Mouse (Mus musculus) liver, embryonic 16.5 days (tissue): ENCODE measurements around the gene 4930596D02Rik. TPM values are rescaled to one million over a fixed set of nuclear protein-coding genes. Genes with fewer than 3 reads are reported as not detected.

Source experiments
- ATAC-seq: fragments of 200-750 bp; cut with Nextera tagmentation; 2 replicates; pipeline ENCODE4 v1.8.0; 2017; ENCODE audit warnings: low read depth, mild to moderate bottlenecking, moderate number of reproducible peaks, moderate library complexity
- H3K27ac ChIP-seq: fragments of 300-500 bp; sonication (generic); 2 replicates; pipeline ENCODE4 v1.5.1; 2014; ENCODE audit warnings: mild to moderate bottlenecking, low read length
- H3K27me3 ChIP-seq: fragments of 300-500 bp; sonication (generic); 2 replicates; pipeline ENCODE4 v1.6.1; 2014; ENCODE audit warnings: low read depth, low read length, mixed read lengths; ENCODE audit not compliant: control insufficient read depth, insufficient read depth
- H3K36me3 ChIP-seq: fragments of 300-500 bp; sonication (generic); 2 replicates; pipeline ENCODE4 v1.6.1; 2014; ENCODE audit warnings: mild to moderate bottlenecking; ENCODE audit not compliant: control insufficient read depth, insufficient read depth
- H3K4me1 ChIP-seq: fragments of 300-500 bp; sonication (generic); 2 replicates; pipeline ENCODE4 v1.6.1; 2014; ENCODE audit warnings: low read depth, low read length, mixed read lengths; ENCODE audit not compliant: control insufficient read depth
- H3K4me2 ChIP-seq: fragments of 300-500 bp; sonication (generic); 2 replicates; pipeline ENCODE4 v1.6.1; 2014; ENCODE audit warnings: low read depth, low read length, mixed read lengths
- H3K4me3 ChIP-seq: fragments of 300-500 bp; sonication (generic); 2 replicates; pipeline ENCODE4 v1.5.1; 2014; ENCODE audit warnings: low read depth, mild to moderate bottlenecking, low read length
- H3K9ac ChIP-seq: fragments of 300-500 bp; sonication (generic); 2 replicates; pipeline ENCODE4 v1.6.1; 2014; ENCODE audit warnings: low read depth, low read length
- H3K9me3 ChIP-seq: fragments of 300-500 bp; sonication (generic); replicated peaks from 2 replicates; pipeline ENCODE4 v1.6.1; 2016; ENCODE audit warnings: low read length; ENCODE audit not compliant: control insufficient read depth
- WGBS: fragments of 180-500 bp; shearing (Covaris S2); extraction: QIAGEN DNeasy Blood & Tissue Kit; methylation state at CpG from one replicate; pipeline ENCODE4 v1.1.7; 2014; ENCODE audit not compliant: insufficient replicate concordance; 5-methylcytosine and 5-hydroxymethylcytosine counted together
- polyA plus RNA-seq: library from polyadenylated mRNA; unstranded; fragments of >200 nt; fragmentation: Nextera tagmentation; extraction: Ambion mirVana; gene quantifications from 2 replicates; pipeline ENCODE4 v1.2.1, GENCODE M21; 2015

4930596D02Rik gene
- not detected in 2 replicates for polyA plus RNA-seq

GRCm38 (mm10) chr14:35811878-35812277 is at the start of gene 4930596D02Rik:
TSS of gene 4930596D02Rik (minus strand) at chr14:35811978.
- H3K27me3 ChIP-seq, result no peaks in the 10 kb centered on the region
- H3K4me1 ChIP-seq, result no peaks in the 10 kb centered on the region
- no peak for ATAC-seq

GRCm38 (mm10) chr14:35853254-35853653 is 41.5 kb upstream of the 4930596D02Rik start:
- no peak for ATAC-seq
- H3K36me3 ChIP-seq, result no peaks in the 10 kb centered on the region
- H3K4me3 ChIP-seq, result no peak overlapping the region
- H3K27ac ChIP-seq, result no peak overlapping the region
- no peak overlapping the region for H3K4me2 ChIP-seq
- H3K27me3 ChIP-seq, result no peaks in the 10 kb centered on the region
- H3K9me3 ChIP-seq, result no peaks in the 10 kb centered on the region
- no peak overlapping the region for H3K9ac ChIP-seq
- WGBS, result 35% methylated on average over 1 of the region's 1 CpGs
- H3K4me1 ChIP-seq, result no peaks in the 10 kb centered on the region

More at GRCm38 (mm10) chr14:35811878-35812277, at the start of gene 4930596D02Rik:
- no peak within 1 kb of the TSS for H3K4me2 ChIP-seq
- no peaks in the 10 kb centered on the region for H3K9me3 ChIP-seq
- H3K9ac ChIP-seq, result no peak within 1 kb of the TSS
- H3K4me3 ChIP-seq, result no peak within 1 kb of the TSS
- H3K36me3 ChIP-seq, result no peaks in the 10 kb centered on the region
- 40% methylated on average over 4 of the region's 4 CpGs for WGBS
- H3K27ac ChIP-seq, result no peak within 1 kb of the TSS

GRCm38 (mm10) chr14:35845271-35845670 is 33.5 kb upstream of the 4930596D02Rik start:
- 67% methylated on average over 6 of the region's 6 CpGs for WGBS
- H3K4me3 ChIP-seq, result no peak overlapping the region
- no peak for ATAC-seq
- no peaks in the 10 kb centered on the region for H3K4me1 ChIP-seq
- no peaks in the 10 kb centered on the region for H3K27me3 ChIP-seq
- no peaks in the 10 kb centered on the region for H3K9me3 ChIP-seq
- H3K27ac ChIP-seq, result no peak overlapping the region
- no peak overlapping the region for H3K4me2 ChIP-seq
- no peaks in the 10 kb centered on the region for H3K36me3 ChIP-seq
- no peak overlapping the region for H3K9ac ChIP-seq

- Histone ChIP-seq H3K4me2 (no peak overlapping the region), H3K9me3 (no peaks in the 10 kb centered on the region), H3K27ac (no peak overlapping the region), H3K27me3 (no peaks in the 10 kb centered on the region), H3K36me3 (no peaks in the 10 kb centered on the region), H3K4me3 (no peak overlapping the region), H3K9ac (no peak overlapping the region), H3K4me1 (no peaks in the 10 kb centered on the region)
- ATAC-seq, result no peak
- WGBS, result 62% methylated on average over 7 of the region's 7 CpGs
Measured at GRCm38 (mm10) chr14:35842111-35842721, 30.4 kb upstream of the 4930596D02Rik start.

GRCm38 (mm10) chr14:35792656-35793213 is 19.0 kb downstream of the 4930596D02Rik start:
- Histone ChIP-seq H3K4me1 (no peaks in the 10 kb centered on the region), H3K27me3 (no peaks in the 10 kb centered on the region), H3K4me2 (no peak overlapping the region), H3K36me3 (no peaks in the 10 kb centered on the region), H3K9ac (no peak overlapping the region), H3K4me3 (no peak overlapping the region), H3K27ac (no peak overlapping the region), H3K9me3 (no peaks in the 10 kb centered on the region)
- no peak for ATAC-seq
- 55% methylated on average over 3 of the region's 3 CpGs for WGBS

GRCm38 (mm10) chr14:35780033-35780432 is 31.7 kb downstream of the 4930596D02Rik start:
- no peaks in the 10 kb centered on the region for H3K27me3 ChIP-seq
- no peak overlapping the region for H3K4me2 ChIP-seq
- H3K9me3 ChIP-seq, result no peaks in the 10 kb centered on the region
- no peak overlapping the region for H3K4me3 ChIP-seq
- H3K4me1 ChIP-seq, result no peaks in the 10 kb centered on the region
- no peaks in the 10 kb centered on the region for H3K36me3 ChIP-seq
- ATAC-seq, result no peak
- no peak overlapping the region for H3K27ac ChIP-seq
- no peak overlapping the region for H3K9ac ChIP-seq
- 70% methylated on average over 3 of the region's 3 CpGs for WGBS

GRCm38 (mm10) chr14:35773306-35773705 is 38.5 kb downstream of the 4930596D02Rik start:
- no peaks in the 10 kb centered on the region for H3K9me3 ChIP-seq
- H3K4me1 ChIP-seq, result no peaks in the 10 kb centered on the region
- H3K9ac ChIP-seq, result no peak overlapping the region
- no peak overlapping the region for H3K27ac ChIP-seq
- WGBS, result 62% methylated on average over 1 of the region's 1 CpGs
- no peak overlapping the region for H3K4me2 ChIP-seq
- H3K27me3 ChIP-seq, result no peaks in the 10 kb centered on the region
- no peaks in the 10 kb centered on the region for H3K36me3 ChIP-seq
- ATAC-seq, result no peak
- H3K4me3 ChIP-seq, result no peak overlapping the region
